Mouse (Mus musculus): Measurements from ENCODE around the gene Trappc10.

GRCm38 (mm10) chr10:78288896-78289295 is 44.5 kb upstream of the Trappc10 start:
- TF ChIP-seq POLR2A (IDR thresholded peaks at IDR 0.05; ENCODE audit: control insufficient read depth, extremely low read depth, insufficient read depth, low read length, poor library complexity) (no peak), CTCF (IDR thresholded peaks at IDR 0.05; ENCODE audit: borderline replicate concordance, control insufficient read depth, extremely low read depth, insufficient read depth, low read length, poor library complexity) (no peak)

Data from thymus, adult 2 months (tissue).